Mouse (Mus musculus): ENCODE measurements around the gene Itpr2. TPM values are rescaled to one million over a fixed set of nuclear protein-coding genes. Genes with fewer than 3 reads are reported as not detected.

Itpr2 gene
- polyA plus RNA-seq, 1 experiment from 2014 or later: 7.5 TPM

DNA sequence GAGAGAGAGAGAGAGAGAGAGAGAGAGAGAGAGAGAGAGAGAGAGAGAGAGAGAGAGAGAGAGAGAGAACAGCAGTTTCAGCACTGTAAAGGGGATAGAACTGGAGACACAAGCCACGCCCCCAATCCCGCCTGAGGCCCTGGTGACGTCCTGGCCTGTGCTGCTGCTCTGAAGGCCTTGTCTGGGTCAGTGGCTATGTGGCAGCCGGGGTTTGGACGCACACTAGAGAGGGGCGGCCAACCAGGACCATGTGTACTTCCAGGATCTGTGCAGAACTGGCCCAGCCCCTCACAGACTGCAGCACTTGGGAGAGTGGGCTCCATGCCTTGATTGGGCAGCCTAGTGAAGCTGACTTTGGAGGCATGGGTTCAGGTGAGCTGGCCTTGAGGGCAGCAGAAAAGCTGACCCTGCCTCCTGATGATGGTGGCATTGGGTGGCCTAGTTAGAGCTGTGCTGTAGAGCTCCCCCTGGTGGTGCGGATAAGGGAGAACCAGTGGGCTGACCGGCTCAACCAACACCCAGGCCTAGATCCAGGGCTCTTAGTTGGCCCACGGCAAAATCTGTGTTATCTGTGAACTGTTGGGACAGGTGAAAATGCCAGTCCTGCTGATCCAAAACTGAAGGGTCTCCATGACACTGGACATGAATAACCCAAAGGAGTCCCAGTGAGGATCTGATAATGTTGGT lies 72.2 kb downstream of the Itpr2 start:
- Histone ChIP-seq H3K4me2 (ENCODE audit: low read depth, low read length) (no peak overlapping the region), H3K9ac (ENCODE audit: low read depth, low read length) (no peak overlapping the region), H3K36me3 (ENCODE audit: control insufficient read depth, insufficient read depth) (no peaks in the 10 kb centered on the region), H3K4me3 (ENCODE audit: low read depth, low read length) (no peak overlapping the region), H3K9me3 (replicated peaks; ENCODE audit: control insufficient read depth, low read length) (no peaks in the 10 kb centered on the region), H3K27me3 (ENCODE audit: control insufficient read depth, insufficient read depth, low read depth, low read length) (no peaks in the 10 kb centered on the region), H3K27ac (ENCODE audit: low read length) (no peak overlapping the region), H3K4me1 (ENCODE audit: control insufficient read depth, low read depth, low read length) (no peaks in the 10 kb centered on the region)
- WGBS (ENCODE audit: insufficient replicate concordance): 42% methylated on average over 9 of the region's 9 CpGs
- ATAC-seq (ENCODE audit: low read depth): peak; percentile 51; the same call in 1 of the 2 replicates

DNA sequence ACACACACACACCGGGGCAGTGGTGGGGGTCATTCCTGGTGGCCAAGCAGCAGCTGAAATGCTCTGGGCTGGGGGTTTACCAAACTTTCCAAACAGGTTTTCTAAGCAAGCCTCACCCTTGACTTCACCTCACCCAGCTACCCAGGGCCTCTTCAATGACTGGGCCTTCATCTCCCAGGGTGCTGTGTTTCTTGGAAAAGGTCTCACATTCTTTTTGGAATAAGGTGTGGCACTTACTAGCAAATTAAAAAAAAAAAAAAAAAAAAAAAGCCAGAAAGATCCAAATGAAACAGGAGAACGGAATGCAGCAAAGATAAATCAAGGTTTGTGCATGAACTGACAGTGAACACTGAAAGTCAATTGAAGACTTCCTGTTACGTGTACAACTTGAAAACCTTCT lies 77.2 kb downstream of the Itpr2 start:
- ATAC-seq (ENCODE audit: low read depth): no peak
- no peaks in the 10 kb centered on the region for H3K4me1 ChIP-seq (ENCODE audit: control insufficient read depth, low read depth, low read length)
- WGBS (ENCODE audit: insufficient replicate concordance): 62% methylated on average over 3 of the region's 3 CpGs

DNA sequence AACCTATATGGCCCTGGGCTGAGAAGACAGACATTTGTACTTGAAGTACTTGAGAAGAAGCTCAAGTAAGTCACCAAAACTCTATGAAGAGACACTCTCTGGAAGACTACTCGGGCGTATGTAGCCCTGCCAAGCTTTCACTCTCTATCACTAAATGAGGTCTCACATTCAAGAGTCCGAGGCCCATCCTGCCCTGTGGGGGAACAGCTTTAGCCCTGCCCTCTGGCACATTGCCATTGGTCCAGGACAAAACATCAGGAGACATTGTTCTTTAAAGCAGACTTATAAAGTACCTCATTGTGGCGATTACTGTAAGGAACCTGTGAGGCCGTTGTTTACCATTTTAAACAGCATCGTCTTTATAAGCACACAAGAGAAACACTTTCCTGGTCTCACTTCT lies 77.7 kb downstream of the Itpr2 start:
- Histone ChIP-seq H3K27ac (ENCODE audit: low read length) (no peak overlapping the region), H3K4me3 (ENCODE audit: low read depth, low read length) (no peak overlapping the region), H3K9me3 (replicated peaks; ENCODE audit: control insufficient read depth, low read length) (no peaks in the 10 kb centered on the region), H3K4me1 (ENCODE audit: control insufficient read depth, low read depth, low read length) (no peaks in the 10 kb centered on the region), H3K27me3 (ENCODE audit: control insufficient read depth, insufficient read depth, low read depth, low read length) (no peaks in the 10 kb centered on the region), H3K9ac (ENCODE audit: low read depth, low read length) (no peak overlapping the region), H3K4me2 (ENCODE audit: low read depth, low read length) (no peak overlapping the region), H3K36me3 (ENCODE audit: control insufficient read depth, insufficient read depth) (no peaks in the 10 kb centered on the region)
- 73% methylated on average over 6 of the region's 6 CpGs for WGBS (ENCODE audit: insufficient replicate concordance)
- no peak for ATAC-seq (ENCODE audit: low read depth)

More for the DNA sequence above, 77.2 kb downstream of the Itpr2 start:
- Histone ChIP-seq H3K4me3 (ENCODE audit: low read depth, low read length) (no peak overlapping the region), H3K9ac (ENCODE audit: low read depth, low read length) (no peak overlapping the region), H3K27ac (ENCODE audit: low read length) (no peak overlapping the region), H3K36me3 (ENCODE audit: control insufficient read depth, insufficient read depth) (no peaks in the 10 kb centered on the region), H3K4me2 (ENCODE audit: low read depth, low read length) (no peak overlapping the region), H3K27me3 (ENCODE audit: control insufficient read depth, insufficient read depth, low read depth, low read length) (no peaks in the 10 kb centered on the region), H3K9me3 (replicated peaks; ENCODE audit: control insufficient read depth, low read length) (no peaks in the 10 kb centered on the region)

DNA sequence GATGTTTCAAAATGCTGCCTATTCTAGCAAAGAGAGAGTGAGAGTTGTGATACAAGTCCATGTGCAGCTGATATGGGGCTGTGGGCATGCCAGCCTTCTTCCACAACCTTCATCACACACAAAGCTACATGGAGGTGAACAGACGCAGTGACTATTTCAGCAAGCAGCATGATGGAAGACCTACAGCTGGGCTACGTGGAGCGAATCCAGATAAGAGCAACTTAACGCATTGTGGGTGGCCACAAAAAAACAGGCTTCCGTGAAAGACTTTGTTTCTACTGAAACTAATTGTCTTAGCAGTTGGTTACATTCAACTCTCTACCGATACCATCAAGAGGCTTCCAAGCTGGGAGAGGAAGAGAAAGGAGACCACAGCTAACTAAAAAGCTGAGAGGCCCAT lies 81.3 kb downstream of the Itpr2 start:
- no peak for ATAC-seq (ENCODE audit: low read depth)
- Histone ChIP-seq H3K27me3 (ENCODE audit: control insufficient read depth, insufficient read depth, low read depth, low read length) (no peaks in the 10 kb centered on the region), H3K4me1 (ENCODE audit: control insufficient read depth, low read depth, low read length) (no peaks in the 10 kb centered on the region), H3K9ac (ENCODE audit: low read depth, low read length) (no peak overlapping the region), H3K36me3 (ENCODE audit: control insufficient read depth, insufficient read depth) (no peaks in the 10 kb centered on the region), H3K4me2 (ENCODE audit: low read depth, low read length) (no peak overlapping the region), H3K27ac (ENCODE audit: low read length) (no peak overlapping the region), H3K4me3 (ENCODE audit: low read depth, low read length) (no peak overlapping the region), H3K9me3 (replicated peaks; ENCODE audit: control insufficient read depth, low read length) (no peaks in the 10 kb centered on the region)
- 37% methylated on average over 6 of the region's 6 CpGs for WGBS (ENCODE audit: insufficient replicate concordance)

DNA sequence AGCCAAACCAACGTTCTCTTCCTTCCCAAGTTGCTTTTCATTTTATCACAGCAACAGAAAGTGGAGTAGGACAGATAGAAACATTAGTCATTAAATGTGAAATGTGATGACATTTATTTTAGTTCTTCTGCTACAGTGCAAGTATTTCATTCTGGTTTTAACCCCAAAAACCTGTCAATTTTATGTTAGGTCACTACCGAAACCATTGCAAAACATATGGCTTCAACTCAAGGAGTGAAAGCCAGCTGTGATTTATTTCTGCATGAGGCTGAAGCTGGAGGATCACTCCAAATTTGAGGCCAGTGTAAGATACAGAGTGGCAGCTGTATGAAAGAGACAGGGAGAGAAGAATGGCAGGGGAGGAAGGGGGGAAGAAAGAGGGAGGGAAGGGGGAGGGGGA lies 85.6 kb downstream of the Itpr2 start:
- no peak overlapping the region for H3K27ac ChIP-seq (ENCODE audit: low read length)
- H3K4me1 ChIP-seq (ENCODE audit: control insufficient read depth, low read depth, low read length): no peaks in the 10 kb centered on the region
- no peak for ATAC-seq (ENCODE audit: low read depth)
- no peaks in the 10 kb centered on the region for H3K36me3 ChIP-seq (ENCODE audit: control insufficient read depth, insufficient read depth)
- H3K9me3 ChIP-seq (replicated peaks; ENCODE audit: control insufficient read depth, low read length): no peaks in the 10 kb centered on the region
- 68% methylated on average over 2 of the region's 2 CpGs for WGBS (ENCODE audit: insufficient replicate concordance)
- H3K27me3 ChIP-seq (ENCODE audit: control insufficient read depth, insufficient read depth, low read depth, low read length): no peaks in the 10 kb centered on the region
- H3K9ac ChIP-seq (ENCODE audit: low read depth, low read length): no peak overlapping the region
- H3K4me2 ChIP-seq (ENCODE audit: low read depth, low read length): no peak overlapping the region
- H3K4me3 ChIP-seq (ENCODE audit: low read depth, low read length): no peak overlapping the region

DNA sequence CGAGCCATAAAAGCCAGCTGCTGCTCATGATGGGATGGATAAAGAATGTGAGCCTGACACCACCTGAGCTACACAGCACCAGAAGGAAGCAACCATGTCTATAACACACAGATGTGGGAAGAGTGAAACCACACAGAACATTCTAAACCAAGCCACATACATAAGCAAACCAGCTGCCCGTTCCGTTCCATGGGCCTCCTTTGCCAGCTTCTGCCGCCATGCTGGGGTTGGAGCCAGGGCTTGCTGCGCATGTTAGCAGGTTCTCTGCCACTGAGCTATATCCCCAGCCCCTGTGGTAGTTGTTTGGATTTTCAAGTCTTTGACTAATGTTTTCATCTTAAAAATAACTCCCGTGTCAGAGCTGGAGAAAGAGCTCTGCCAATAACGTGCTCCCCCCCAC lies 87.9 kb downstream of the Itpr2 start:
- H3K4me2 ChIP-seq (ENCODE audit: low read depth, low read length): no peak overlapping the region
- H3K27me3 ChIP-seq (ENCODE audit: control insufficient read depth, insufficient read depth, low read depth, low read length): no peaks in the 10 kb centered on the region
- WGBS (ENCODE audit: insufficient replicate concordance): 61% methylated on average over 7 of the region's 7 CpGs
- no peaks in the 10 kb centered on the region; the same call in 1 of the 2 replicates for H3K4me1 ChIP-seq (ENCODE audit: control insufficient read depth, low read depth, low read length)
- H3K27ac ChIP-seq (ENCODE audit: low read length): no peak overlapping the region
- no peak for ATAC-seq (ENCODE audit: low read depth)
- no peak overlapping the region for H3K9ac ChIP-seq (ENCODE audit: low read depth, low read length)
- no peak overlapping the region for H3K4me3 ChIP-seq (ENCODE audit: low read depth, low read length)
- no peaks in the 10 kb centered on the region for H3K9me3 ChIP-seq (replicated peaks; ENCODE audit: control insufficient read depth, low read length)
- no peaks in the 10 kb centered on the region for H3K36me3 ChIP-seq (ENCODE audit: control insufficient read depth, insufficient read depth)

DNA sequence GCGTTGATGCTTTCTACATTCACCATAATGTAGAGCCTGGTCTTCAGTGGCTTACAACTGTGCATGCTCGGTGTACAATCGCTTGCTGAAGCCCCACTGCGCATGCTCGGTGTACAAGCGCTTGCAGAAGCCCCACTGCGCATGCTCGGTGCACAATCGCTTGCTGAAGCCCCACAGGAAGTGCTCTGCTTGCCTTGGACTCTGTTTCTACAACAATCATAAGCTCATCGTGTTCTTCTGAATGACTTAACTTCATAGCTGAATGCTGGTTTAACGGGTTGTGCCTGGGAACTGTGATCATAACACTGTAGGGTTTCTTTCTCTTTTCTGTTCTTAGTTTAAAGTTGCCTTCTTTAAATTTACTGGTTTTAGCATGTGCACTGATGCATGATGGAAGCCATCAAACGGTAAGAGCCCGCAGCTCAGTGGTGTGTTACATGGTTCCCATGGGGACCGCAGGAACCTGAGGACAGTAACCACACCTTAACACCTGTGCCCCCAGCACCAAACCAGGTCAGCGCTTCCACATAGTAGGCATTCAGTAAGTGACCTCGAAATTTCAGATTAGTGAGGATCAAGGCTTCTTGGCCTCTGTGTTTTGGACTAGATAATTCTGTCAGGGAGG lies 90.5 kb downstream of the Itpr2 start:
- H3K27ac ChIP-seq (ENCODE audit: low read length): no peak overlapping the region
- H3K4me1 ChIP-seq (ENCODE audit: control insufficient read depth, low read depth, low read length): no peaks in the 10 kb centered on the region; the same call in 1 of the 2 replicates
- H3K4me2 ChIP-seq (ENCODE audit: low read depth, low read length): no peak overlapping the region
- no peaks in the 10 kb centered on the region for H3K27me3 ChIP-seq (ENCODE audit: control insufficient read depth, insufficient read depth, low read depth, low read length)
- no peaks in the 10 kb centered on the region for H3K36me3 ChIP-seq (ENCODE audit: control insufficient read depth, insufficient read depth)
- no peaks in the 10 kb centered on the region for H3K9me3 ChIP-seq (replicated peaks; ENCODE audit: control insufficient read depth, low read length)
- 74% methylated on average over 16 of the region's 16 CpGs for WGBS (ENCODE audit: insufficient replicate concordance)
- no peak overlapping the region for H3K4me3 ChIP-seq (ENCODE audit: low read depth, low read length)
- no peak for ATAC-seq (ENCODE audit: low read depth)
- no peak overlapping the region for H3K9ac ChIP-seq (ENCODE audit: low read depth, low read length)

DNA sequence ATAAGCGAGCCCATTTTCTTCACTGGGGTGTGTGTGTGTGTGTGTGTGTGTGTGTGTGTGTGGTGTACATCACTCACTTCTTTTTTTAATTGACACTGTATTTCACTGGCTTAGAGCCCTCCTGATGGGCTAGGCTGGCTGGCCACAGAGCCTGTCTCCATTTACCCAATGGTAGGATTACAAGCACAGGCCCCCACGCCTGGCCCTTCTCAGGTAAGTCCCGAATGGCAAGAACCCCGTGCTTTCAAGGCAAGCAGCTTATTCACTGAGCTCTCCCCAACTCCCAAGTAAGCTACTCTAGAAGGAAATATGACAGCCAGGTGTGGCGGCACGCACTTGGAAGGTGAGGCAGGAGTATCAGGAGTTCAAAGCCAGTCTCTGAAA lies 91.6 kb downstream of the Itpr2 start:
- ATAC-seq (ENCODE audit: low read depth): no peak; the same call in 1 of the 2 replicates
- no peak overlapping the region for H3K4me3 ChIP-seq (ENCODE audit: low read depth, low read length)
- H3K36me3 ChIP-seq (ENCODE audit: control insufficient read depth, insufficient read depth): no peaks in the 10 kb centered on the region
- H3K27me3 ChIP-seq (ENCODE audit: control insufficient read depth, insufficient read depth, low read depth, low read length): no peaks in the 10 kb centered on the region
- H3K9ac ChIP-seq (ENCODE audit: low read depth, low read length): no peak overlapping the region
- H3K27ac ChIP-seq (ENCODE audit: low read length): no peak overlapping the region; the same call in 1 of the 2 replicates
- H3K9me3 ChIP-seq (replicated peaks; ENCODE audit: control insufficient read depth, low read length): no peaks in the 10 kb centered on the region
- no peaks in the 10 kb centered on the region; the same call in 1 of the 2 replicates for H3K4me1 ChIP-seq (ENCODE audit: control insufficient read depth, low read depth, low read length)
- 0 out of 2 replicates have a peak overlapping the region, but pooled peaks have one; percentile 47 for H3K4me2 ChIP-seq (ENCODE audit: low read depth, low read length)
- 66% methylated on average over 6 of the region's 6 CpGs for WGBS (ENCODE audit: insufficient replicate concordance)

DNA sequence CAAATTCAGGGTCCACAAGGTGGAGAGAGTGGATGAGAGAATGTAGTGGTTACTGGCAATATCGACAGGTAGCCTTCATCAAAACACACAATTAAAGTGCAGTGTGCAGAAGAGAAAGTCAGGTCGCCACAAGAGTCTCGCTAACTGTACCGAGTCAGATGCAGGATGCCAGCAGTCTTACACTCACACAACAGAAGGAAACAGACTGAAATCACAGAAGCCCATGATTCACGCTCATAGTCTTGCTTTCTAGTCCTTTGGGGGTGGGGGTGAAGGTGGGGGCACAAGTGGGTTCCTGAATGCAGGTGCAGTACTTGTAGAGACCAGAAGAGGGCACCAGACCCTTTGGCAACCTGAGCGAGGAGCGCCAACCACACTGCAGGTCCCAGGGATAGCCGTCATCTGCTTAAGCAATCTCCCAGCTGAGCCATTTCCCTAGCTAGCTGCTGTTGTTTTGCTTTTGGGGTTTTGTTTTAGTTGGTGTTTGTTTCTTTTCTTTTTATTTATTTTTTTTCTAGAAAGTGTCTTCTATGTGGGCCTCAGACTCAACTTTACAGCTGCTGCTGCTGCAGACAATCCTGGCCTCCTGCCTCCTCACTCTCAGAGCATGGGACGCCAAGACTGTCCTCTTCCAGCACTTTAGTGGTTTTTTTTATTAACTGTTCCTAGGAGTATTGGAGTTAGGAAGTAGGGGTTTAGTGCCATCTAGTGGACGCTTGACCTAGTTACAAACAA lies 92.2 kb downstream of the Itpr2 start:
- H3K4me1 ChIP-seq (ENCODE audit: control insufficient read depth, low read depth, low read length): no peaks in the 10 kb centered on the region; the same call in 1 of the 2 replicates
- WGBS (ENCODE audit: insufficient replicate concordance): 20% methylated on average over 10 of the region's 10 CpGs
- H3K27me3 ChIP-seq (ENCODE audit: control insufficient read depth, insufficient read depth, low read depth, low read length): no peaks in the 10 kb centered on the region
- no peaks in the 10 kb centered on the region for H3K9me3 ChIP-seq (replicated peaks; ENCODE audit: control insufficient read depth, low read length)
- H3K9ac ChIP-seq (ENCODE audit: low read depth, low read length): no peak overlapping the region
- H3K4me2 ChIP-seq (ENCODE audit: low read depth, low read length): peak overlapping the region; percentile 47
- no peaks in the 10 kb centered on the region for H3K36me3 ChIP-seq (ENCODE audit: control insufficient read depth, insufficient read depth)
- ATAC-seq (ENCODE audit: low read depth): peak; percentile 65
- peak overlapping the region; percentile 26; the same call in 1 of the 2 replicates for H3K4me3 ChIP-seq (ENCODE audit: low read depth, low read length)
- H3K27ac ChIP-seq (ENCODE audit: low read length): peak overlapping the region; percentile 26; the same call in 1 of the 2 replicates
